Mouse (Mus musculus): ENCODE measurements around the gene Banp. TPM values are rescaled to one million over a fixed set of nuclear protein-coding genes. Genes with fewer than 3 reads are reported as not detected.

The Banp gene
- total and polyA plus RNA-seq, 3 experiments: 35.7 to 50.7 (median 42.5) TPM

DNA sequence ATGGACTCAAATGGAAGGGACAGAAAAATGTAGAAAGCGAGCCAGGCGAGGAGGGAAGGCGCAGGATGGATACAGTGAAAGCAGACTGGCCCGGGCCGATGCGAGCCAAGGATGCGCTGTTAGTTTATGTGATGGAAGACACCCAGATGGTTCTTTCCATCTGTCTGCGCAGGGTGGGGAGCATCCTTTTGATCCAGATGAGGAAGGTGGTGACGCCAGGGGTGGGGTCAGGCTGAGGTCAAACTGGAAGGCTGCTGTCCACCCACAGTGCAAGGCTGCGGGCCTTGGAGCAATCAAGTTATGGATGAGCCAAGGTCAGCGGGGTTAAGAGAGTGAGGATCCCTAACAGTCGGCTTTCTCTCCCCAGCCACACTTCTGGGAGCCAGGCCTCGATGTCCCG, 13.2 kb upstream of the Banp start:
- H3K9me3 ChIP-seq (replicated peaks): no peaks in the 10 kb centered on the region
- H3K27me3 ChIP-seq (ENCODE audit: insufficient read depth, low read length): peaks cover 32% of the 10 kb centered on the region
- ATAC-seq (ENCODE audit: extremely low read depth, insufficient number of reproducible peaks, low FRiP score, poor library complexity, severe bottlenecking) (no peak), DNase-seq (ENCODE audit: low spot score) (no peak)
- H3K4me3 ChIP-seq (ENCODE audit: low read depth, low read length): no peak overlapping the region
- H3K4me1 ChIP-seq (ENCODE audit: insufficient read depth, low read depth, low read length): peaks cover 14% of the 10 kb centered on the region
- no peaks in the 10 kb centered on the region for H3K36me3 ChIP-seq (replicated peaks)
- TF ChIP-seq GATA2 (IDR thresholded peaks at IDR 0.05; ENCODE audit: borderline replicate concordance, low read depth, low read length) (no peak), GATA1 (IDR thresholded peaks at IDR 0.05; ENCODE audit: borderline replicate concordance, low read length) (no peak), POLR2AphosphoS5 (IDR thresholded peaks at IDR 0.05; ENCODE audit: insufficient replicate concordance, low read depth, low read length) (no peak), CTCF (IDR thresholded peaks at IDR 0.05; ENCODE audit: low read depth, low read length) (no peak), TAL1 (conservative IDR thresholded peaks at IDR 0.05; ENCODE audit: low read depth, low read length) (no peak)

DNA sequence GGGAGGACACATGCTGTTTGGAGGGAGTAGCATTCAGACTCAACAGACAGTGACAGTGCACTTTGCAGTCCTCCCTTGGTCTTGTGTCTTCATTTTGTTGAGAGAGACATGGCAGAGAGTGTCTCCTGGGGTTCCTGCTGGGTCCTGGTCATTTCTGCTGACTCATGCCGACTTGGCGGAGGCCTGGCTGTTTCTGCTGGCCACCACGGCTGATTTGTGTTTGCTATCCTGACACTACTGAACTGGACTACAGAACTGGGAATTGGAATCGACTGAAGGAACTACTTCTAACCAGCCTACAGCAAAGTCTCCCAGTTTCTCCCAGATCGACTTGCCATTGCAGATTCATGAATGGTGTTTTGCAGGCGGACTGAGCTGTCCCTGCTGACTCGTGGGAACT, 10.8 kb upstream of the Banp start:
- Histone ChIP-seq H3K4me3 (ENCODE audit: low read depth, low read length) (no peak overlapping the region), H3K4me1 (ENCODE audit: insufficient read depth, low read depth, low read length) (peaks cover 14% of the 10 kb centered on the region), H3K27me3 (ENCODE audit: insufficient read depth, low read length) (peaks cover 32% of the 10 kb centered on the region), H3K36me3 (replicated peaks) (peaks cover 1% of the 10 kb centered on the region), H3K9me3 (replicated peaks) (no peaks in the 10 kb centered on the region)
- TF ChIP-seq TAL1 (conservative IDR thresholded peaks at IDR 0.05; ENCODE audit: low read depth, low read length) (no peak), GATA2 (IDR thresholded peaks at IDR 0.05; ENCODE audit: borderline replicate concordance, low read depth, low read length) (no peak), GATA1 (IDR thresholded peaks at IDR 0.05; ENCODE audit: borderline replicate concordance, low read length) (no peak)
- DNase-seq (ENCODE audit: low spot score) (no peak), ATAC-seq (ENCODE audit: extremely low read depth, insufficient number of reproducible peaks, low FRiP score, poor library complexity, severe bottlenecking) (no peak)

DNA sequence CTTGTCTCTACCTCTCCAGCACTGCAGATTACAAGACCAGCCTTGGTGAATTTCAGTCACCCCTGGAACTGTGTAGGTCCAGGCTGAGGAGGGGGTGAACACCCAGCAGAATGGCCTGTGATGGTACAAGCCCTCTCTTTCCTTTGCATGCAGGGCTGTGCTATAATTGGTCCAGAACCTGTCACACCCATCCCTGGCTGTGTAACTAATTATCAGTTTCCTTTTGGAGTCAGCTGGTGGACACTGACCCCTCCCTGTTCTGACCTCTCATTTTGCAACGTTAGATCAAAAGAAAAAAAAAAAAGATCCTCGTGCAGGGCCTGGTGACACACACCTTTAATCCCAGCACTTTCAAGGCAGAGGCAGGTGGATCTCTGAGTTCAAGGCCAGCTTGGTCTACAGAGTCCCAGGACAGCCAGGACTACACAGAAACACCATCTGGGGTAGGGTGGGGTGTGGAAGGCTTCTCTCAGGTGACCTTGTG, 6.5 kb upstream of the Banp start:
- no peak for ATAC-seq (ENCODE audit: extremely low read depth, insufficient number of reproducible peaks, low FRiP score, poor library complexity, severe bottlenecking)
- Histone ChIP-seq H3K9me3 (replicated peaks) (no peaks in the 10 kb centered on the region), H3K4me1 (ENCODE audit: insufficient read depth, low read depth, low read length) (peaks cover 39% of the 10 kb centered on the region), H3K4me3 (ENCODE audit: low read depth, low read length) (no peak overlapping the region), H3K36me3 (replicated peaks) (peaks cover 14% of the 10 kb centered on the region), H3K27me3 (ENCODE audit: insufficient read depth, low read length) (peaks cover 20% of the 10 kb centered on the region)
- no peak for TF ChIP-seq GATA2 (IDR thresholded peaks at IDR 0.05; ENCODE audit: borderline replicate concordance, low read depth, low read length)
- TF ChIP-seq POLR2AphosphoS5 (IDR thresholded peaks at IDR 0.05; ENCODE audit: insufficient replicate concordance, low read depth, low read length): no peak
- TF ChIP-seq GATA1 (IDR thresholded peaks at IDR 0.05; ENCODE audit: borderline replicate concordance, low read length): no peak
- TF ChIP-seq TAL1 (conservative IDR thresholded peaks at IDR 0.05; ENCODE audit: low read depth, low read length): no peak
- TF ChIP-seq CTCF (IDR thresholded peaks at IDR 0.05; ENCODE audit: low read depth, low read length): no peak
- no peak for DNase-seq (ENCODE audit: low spot score)

- DNase-seq (ENCODE audit: low spot score): no peak
- Histone ChIP-seq H3K4me1 (ENCODE audit: insufficient read depth, low read depth, low read length) (peaks cover 39% of the 10 kb centered on the region), H3K27me3 (ENCODE audit: insufficient read depth, low read length) (peaks cover 19% of the 10 kb centered on the region), H3K36me3 (replicated peaks) (peaks cover 14% of the 10 kb centered on the region), H3K4me3 (ENCODE audit: low read depth, low read length) (no peak overlapping the region), H3K9me3 (replicated peaks) (no peaks in the 10 kb centered on the region)
- no peak for ATAC-seq (ENCODE audit: extremely low read depth, insufficient number of reproducible peaks, low FRiP score, poor library complexity, severe bottlenecking)
- TF ChIP-seq GATA1 (IDR thresholded peaks at IDR 0.05; ENCODE audit: borderline replicate concordance, low read length) (no peak), TAL1 (conservative IDR thresholded peaks at IDR 0.05; ENCODE audit: low read depth, low read length) (no peak), GATA2 (IDR thresholded peaks at IDR 0.05; ENCODE audit: borderline replicate concordance, low read depth, low read length) (no peak), CTCF (IDR thresholded peaks at IDR 0.05; ENCODE audit: low read depth, low read length) (no peak), POLR2AphosphoS5 (IDR thresholded peaks at IDR 0.05; ENCODE audit: insufficient replicate concordance, low read depth, low read length) (no peak)
Measured at GRCm38 (mm10) chr8:121943716-121944115, 5.8 kb upstream of the Banp start.

GRCm38 (mm10) chr8:121944831-121945230, 4.7 kb upstream of the Banp start, which contains the start of gene Car5a:
TSS of gene Car5a (minus strand) at chr8:121944904.
- no peak for ATAC-seq (ENCODE audit: extremely low read depth, insufficient number of reproducible peaks, low FRiP score, poor library complexity, severe bottlenecking)
- Histone ChIP-seq H3K4me3 (ENCODE audit: low read depth, low read length) (no peak within 1 kb of the TSS), H3K27me3 (ENCODE audit: insufficient read depth, low read length) (peaks cover 14% of the 10 kb centered on the region), H3K36me3 (replicated peaks) (peaks cover 16% of the 10 kb centered on the region), H3K4me1 (ENCODE audit: insufficient read depth, low read depth, low read length) (peaks cover 48% of the 10 kb centered on the region), H3K9me3 (replicated peaks) (no peaks in the 10 kb centered on the region)
- no peak for DNase-seq (ENCODE audit: low spot score)
- no peak for TF ChIP-seq GATA2 (IDR thresholded peaks at IDR 0.05; ENCODE audit: borderline replicate concordance, low read depth, low read length)

DNA sequence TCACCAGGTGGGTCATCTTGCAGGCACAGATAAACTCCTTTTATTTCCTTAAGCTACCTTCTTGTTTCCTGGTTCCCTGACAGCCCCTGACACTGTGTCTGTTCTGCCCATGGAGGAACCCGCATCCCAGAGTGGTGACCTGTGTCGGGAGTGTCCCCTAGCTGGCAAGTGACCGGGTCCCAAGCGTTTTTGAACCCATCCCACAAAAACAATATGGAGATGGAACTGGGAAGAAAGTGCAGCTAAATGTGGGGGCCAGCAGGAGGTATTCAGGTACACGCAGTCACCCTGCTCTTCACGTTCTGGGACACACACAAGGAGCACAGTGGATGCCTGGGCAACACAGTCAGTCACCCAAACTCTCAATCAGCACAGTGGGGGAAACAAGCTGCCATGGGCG, 3.2 kb upstream of the Banp start:
- Histone ChIP-seq H3K9me3 (replicated peaks) (no peaks in the 10 kb centered on the region), H3K4me3 (ENCODE audit: low read depth, low read length) (peak overlapping the region; percentile 73; the same call in 1 of the 2 replicates), H3K4me1 (ENCODE audit: insufficient read depth, low read depth, low read length) (peaks cover 51% of the 10 kb centered on the region), H3K27me3 (ENCODE audit: insufficient read depth, low read length) (peaks cover 5% of the 10 kb centered on the region), H3K36me3 (replicated peaks) (peaks cover 16% of the 10 kb centered on the region)
- ATAC-seq (ENCODE audit: extremely low read depth, insufficient number of reproducible peaks, low FRiP score, poor library complexity, severe bottlenecking) (no peak), DNase-seq (ENCODE audit: low spot score) (no peak)
- TF ChIP-seq POLR2AphosphoS5 (IDR thresholded peaks at IDR 0.05; ENCODE audit: insufficient replicate concordance, low read depth, low read length) (no peak), GATA2 (IDR thresholded peaks at IDR 0.05; ENCODE audit: borderline replicate concordance, low read depth, low read length) (no peak), TAL1 (conservative IDR thresholded peaks at IDR 0.05; ENCODE audit: low read depth, low read length) (no peak)
